Mouse (Mus musculus) bone marrow macrophage, adult 2 months (primary cell): Measurements from ENCODE around the gene St6galnac5.

Experiments used
- CTCF ChIP-seq: IDR thresholded peaks from 2 replicates; pipeline ENCODE4 v1.5.1; 2012; ENCODE audit warnings: low read depth, mild to moderate bottlenecking, low read length, moderate library complexity
- POLR2A ChIP-seq: IDR thresholded peaks from 2 replicates; pipeline ENCODE4 v1.6.1; 2012; ENCODE audit warnings: mild to moderate bottlenecking, low read depth, low read length, borderline replicate concordance

DNA sequence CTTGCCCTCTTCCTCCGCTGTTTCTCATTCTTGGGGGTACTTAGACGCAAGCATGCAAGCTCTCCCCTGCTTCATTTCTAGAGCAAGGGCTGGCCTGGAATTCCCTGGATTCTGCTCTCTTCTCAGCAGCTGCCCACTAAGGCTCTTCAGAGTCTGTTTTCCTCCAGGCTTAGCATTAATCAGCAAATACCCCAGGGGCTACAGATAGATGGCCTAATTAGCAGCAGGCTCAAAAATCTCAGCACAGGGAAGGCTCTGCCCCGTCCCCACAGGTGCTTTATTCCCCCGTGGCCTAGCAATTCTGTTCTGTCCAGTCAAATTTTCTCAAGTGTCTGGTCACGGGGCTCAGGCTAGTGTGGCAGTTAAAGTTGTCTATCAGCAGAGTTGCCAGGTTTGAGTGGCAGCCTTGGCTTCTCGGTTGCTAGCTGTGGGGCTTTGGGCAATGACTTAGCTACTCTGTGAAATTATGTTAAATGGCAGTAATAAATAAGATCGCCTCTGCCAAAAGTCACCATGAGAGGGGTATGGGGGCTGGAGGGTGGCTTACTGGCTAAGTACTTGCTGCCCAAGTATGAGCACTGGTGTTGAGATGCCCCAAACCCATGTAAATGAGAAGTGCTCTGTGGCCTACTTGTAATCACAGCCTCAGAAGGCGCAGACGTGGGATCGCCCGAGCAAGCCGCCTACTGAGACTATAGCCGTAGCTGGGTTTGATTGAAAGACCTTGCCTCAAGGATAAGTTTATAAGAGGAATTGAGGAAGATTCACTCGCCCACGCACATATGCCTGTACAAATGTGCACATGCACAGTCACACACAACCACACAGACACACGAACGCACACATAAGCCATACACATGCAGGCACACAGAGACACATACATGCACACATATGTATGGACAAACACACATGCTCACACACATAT, 107.4 kb downstream of the St6galnac5 start:
- TF ChIP-seq CTCF (no peak), POLR2A (no peak)
